Mouse (Mus musculus): ENCODE measurements around the gene Meis2.
A peak's percentile ranks its signal among the peaks of the same experiment; 100 is the strongest.

The Meis2 gene

DNA sequence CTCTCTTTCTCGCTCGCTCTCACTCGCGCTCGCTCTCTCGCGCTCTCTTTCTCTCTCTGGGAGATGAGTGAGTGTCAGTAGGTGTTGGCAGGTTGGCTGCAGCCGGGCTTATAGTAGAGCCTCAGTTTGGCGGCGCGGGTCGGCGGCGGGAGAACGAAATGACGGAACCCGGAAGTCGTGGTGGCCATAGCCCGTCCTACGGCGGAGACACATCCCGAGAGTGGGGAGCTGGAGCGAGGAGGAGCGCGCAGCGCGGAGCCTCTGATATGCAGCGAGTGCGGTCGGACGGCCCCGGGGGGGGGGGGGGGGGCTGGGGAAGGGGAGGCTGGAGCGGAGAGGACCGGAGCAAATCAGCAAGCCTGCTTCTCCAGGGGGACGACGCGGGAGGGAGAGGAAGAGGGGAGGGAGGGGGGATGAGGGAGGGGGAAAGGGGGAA lies at the start of gene Meis2:
Meis2 (minus strand) TSS at position 270 of the 436 bp plus-strand sequence.
- peak; percentile 74 for DNase-seq (ENCODE audit: low spot score)

DNA sequence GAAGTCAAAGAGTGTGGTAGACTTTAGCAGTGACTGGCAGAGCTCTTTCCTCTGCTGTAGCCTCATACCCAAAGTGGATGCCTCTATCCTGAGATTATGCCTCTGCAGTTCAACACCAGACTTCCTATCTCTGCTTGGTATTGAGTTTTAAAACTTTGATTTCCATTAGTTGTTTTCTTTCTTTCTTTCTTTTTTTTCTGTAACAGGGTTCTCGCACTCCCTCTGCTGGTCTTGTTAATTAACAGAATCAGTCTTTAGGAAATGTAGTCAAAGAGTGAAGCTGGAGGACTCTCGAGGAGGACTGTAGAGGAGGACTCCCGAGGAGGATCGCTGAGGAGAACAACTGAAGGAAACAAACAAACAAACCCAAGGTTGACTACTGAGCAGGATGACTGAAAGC lies 40.6 kb upstream of the Meis2 start:
- DNase-seq (ENCODE audit: low spot score) = no peak

DNA sequence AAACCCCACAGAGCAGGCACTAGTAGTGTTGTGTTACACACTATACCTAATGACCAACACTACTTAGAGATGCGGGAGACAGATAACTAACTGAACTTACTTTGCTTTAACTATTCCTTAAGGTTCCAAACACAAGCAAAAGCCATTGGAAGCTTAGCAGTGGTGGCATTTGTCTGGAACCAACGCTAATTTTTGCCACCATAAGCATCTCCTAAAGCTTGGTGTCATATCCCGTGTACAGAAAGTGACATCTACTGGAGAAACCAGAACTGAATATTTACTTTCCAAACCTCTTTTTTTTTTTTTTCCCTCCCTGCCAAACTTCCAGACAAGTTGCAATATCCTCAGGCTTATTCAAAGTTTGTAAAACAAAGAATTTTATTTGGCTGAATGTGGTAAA lies 39.5 kb upstream of the Meis2 start:
- DNase-seq (ENCODE audit: low spot score) = no peak

DNA sequence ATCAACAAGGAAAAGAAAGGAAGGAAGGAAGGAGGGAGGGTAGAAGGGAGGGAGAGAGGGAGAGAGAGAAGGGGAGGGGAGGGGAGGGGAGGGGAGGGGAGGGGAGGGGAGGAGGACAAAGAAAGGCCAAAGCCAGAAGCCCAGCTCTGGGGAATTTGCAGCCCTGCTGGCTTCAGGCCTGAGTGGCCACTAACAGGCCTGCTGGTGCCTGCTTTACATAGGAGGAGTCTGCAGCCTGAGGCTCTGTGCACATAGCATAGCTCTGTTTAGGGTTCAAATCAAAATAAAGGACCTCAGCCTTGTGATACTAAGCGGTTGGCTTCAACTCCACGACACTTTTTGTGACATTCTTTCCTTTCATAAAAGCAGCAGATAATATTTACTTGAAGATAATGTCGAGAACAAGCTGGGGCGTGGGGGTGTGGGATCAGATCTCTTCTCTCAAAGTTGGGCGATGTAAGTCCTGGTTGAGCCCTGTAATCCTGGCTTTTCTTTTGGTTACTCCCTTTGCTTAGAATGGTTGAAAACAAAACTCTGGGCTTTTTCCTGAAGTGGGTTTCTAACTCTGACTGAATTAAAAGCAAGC lies 37.9 kb upstream of the Meis2 start:
- DNase-seq (ENCODE audit: low spot score) = no peak

DNA sequence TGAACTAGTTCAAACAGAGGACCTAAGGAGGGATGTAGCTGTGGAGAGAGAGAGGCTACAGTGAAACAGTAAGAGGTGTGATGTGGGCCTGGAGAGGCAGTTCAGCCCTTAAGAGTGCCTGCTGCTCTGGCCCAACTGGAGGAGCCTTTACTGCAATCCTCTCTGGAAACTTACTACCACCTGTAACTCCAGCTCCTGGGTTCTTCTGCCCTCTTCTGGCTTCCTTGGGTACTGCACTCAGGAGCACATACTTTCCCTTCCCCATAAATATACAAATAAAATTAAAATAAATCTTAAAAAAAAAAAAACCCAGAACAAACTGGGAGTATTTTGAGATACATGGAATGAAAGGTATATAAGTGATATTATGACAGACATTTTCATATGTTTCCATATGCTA lies 35.6 kb upstream of the Meis2 start:
- peak; percentile 19 for DNase-seq (ENCODE audit: low spot score)

DNA sequence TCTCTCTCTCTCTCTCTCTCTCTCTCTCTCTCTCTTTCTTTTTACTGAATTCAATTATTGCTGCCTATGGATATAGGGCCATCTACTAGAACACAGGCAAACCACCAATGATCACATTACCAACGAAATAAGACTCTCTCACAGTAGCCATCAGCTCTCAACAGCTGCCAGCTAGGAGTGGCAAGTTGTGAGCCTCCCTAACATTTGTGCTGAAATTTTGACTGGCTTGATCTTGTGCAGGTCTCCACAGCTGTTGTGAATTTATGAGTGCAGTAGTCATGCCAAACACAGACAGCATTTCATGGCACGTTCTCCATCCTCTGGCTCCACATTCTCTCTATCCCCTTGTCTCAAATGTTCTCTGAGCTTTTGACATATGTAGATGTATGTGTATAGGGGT lies 15.3 kb upstream of the Meis2 start:
- DNase-seq (ENCODE audit: low spot score) = no peak

DNA sequence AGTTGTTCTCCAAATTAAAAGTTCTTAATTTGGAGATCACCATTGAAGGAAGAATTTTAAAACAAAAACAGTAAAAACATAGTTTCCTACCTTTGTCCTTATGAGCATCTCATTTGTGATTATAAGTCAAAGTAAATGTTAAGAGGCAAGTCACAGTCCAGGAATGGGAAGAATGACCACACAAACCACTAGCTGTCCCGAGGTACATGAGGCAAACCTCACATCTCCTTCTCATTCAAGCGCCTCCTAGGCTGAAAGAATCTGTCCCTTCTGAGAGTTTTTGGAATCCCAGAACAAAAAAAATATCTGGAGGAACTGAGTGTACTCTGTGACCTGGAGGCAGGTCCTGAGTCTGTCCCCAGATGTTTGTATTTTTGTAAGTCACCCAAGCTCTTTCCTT lies 13.2 kb upstream of the Meis2 start:
- DNase-seq (ENCODE audit: low spot score) = no peak

DNA sequence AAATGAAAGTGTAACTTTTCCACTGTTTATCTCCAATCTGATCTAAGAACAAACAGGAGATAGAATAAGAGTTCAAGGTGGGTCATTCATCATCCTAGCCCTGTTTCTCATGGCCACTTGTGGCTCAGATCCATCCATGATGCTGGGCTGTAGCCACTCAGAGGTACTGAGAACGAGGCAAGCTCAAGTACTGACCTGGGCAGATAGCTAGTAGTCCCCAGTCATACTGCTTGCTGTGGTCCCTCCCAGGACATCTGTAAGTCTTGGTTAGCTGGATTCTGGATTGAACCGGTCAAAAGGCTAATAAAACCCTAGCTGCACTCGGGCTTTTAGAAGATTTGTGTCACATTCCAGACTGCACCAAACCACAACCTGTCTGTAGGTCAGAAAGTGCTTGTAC lies 12.1 kb upstream of the Meis2 start:
- no peak for DNase-seq (ENCODE audit: low spot score)

DNA sequence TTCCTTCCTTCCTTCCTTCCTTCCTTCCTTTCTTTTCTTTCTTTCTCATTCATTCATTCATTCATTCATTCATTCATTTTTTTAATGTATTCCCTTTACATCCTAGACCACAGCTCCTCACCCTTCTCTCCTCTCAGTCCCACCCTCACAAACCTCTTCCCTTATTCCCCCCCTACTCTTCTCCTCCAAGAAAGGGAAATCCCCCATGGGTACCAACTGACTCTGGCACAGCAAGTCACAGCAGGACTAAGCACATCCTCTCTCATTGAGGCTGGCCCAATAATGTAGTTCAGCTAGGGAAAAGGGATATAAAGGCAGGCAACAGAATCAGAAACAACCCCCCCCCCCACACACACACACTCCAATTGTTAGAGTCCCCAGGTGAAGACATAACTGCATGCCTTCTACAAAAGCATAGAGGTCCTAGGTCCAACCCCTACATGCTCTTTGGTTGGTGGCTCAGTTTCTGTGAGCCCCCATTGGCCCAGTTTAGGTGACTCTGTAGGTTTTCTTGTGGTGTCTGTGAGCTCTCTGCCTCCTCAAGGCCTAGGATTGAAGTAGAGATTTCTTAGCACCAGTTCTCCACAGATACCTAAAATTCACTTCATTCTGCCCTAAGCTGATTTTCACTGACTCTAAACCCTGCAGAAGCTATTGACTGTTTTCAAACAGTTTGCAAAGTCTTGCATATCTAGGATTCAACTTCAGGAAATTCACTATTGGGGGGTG lies 11.3 kb upstream of the Meis2 start:
- DNase-seq (ENCODE audit: low spot score) = no peak

DNA sequence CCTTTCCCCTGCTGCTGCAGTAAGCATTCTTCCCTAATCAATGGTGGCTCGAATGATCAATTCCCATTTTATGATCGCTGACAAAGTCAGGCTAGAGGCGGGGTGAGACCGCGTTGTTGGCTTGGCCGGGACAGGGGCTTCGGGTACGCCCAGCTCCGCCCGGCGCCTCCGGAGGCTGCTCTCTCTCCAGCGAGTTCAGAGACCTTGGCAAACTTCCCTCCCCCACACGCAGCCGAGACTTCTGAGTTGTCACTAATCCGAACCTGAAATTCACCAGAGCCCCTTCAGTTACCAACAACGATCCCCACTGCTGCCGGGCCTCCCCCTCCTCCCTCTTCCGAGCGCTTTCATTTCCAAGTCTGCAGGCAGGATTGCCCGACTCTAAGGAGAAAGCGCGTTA lies 10.3 kb upstream of the Meis2 start:
- DNase-seq (ENCODE audit: low spot score) = no peak

DNA sequence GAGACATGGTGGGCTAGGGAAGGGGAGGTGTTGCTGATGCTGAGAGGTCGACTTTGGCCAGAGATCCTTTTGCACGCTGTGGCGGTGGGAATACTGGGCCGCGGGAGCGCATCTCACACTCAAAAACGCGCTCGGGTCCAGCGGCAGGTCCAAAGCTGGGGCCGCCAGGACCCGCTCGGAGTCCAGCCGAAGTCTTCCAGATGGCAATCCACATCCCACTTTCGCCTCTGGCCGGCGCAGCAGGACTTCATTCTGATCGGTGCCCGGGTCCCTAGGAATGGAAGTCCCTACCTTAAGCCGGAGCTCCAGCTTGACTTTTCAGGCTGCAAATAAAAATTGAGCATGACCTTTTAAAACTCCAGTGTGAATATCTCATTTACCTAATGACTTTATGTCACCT lies 9.8 kb upstream of the Meis2 start:
- no peak for DNase-seq (ENCODE audit: low spot score)

DNA sequence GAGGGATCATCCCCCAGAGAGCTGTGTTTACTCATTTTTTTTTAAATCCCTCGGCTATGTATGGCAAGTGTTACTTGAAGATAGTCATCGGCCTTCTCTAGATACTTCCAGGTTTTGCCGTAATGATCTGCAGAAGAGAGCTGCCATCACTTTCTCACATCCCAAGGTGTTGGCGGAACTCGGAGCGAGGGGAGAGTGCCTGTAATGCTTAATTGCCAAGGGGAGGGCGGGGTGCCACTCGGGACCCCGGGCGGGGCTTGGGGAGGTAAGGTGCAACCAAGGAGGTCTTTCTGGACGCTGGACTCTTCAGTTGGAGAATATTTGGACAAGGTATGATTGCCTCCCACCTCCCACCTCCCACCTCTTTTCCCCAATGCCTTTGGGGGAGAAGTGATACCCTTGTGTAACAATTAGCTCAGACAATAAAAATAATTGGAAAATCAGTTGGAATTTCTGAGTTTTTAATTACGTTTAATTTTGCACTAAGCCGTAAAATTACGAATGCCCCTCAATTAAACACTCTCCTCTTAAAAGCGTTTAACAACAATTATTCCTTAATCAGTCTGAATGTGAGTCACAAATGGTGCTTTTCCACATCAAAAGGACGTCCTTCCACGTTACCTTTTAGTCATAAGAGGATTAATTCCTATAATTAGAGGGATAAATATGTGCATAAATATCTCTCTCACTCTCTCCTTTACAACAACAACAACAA lies 9.2 kb upstream of the Meis2 start:
- no peak for DNase-seq (ENCODE audit: low spot score)

DNA sequence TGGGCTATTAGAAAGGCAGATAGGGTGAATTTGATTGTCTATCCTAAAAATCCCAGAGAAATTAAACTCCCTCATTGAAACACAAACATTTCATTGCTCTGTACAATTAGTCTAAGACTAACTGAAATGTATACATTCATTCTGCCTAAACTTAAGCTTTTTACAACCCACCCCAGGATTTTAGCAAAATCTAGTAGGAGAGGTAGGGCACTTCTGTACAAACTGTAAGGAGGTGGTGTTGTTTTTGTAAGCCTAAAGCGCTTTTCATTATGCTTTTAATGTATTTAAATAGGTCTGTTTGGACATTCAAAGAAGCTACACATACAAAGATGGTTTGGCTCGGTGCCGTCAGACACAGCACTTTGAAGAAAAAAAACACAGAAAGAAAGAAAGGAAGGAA lies 8.4 kb upstream of the Meis2 start:
- DNase-seq (ENCODE audit: low spot score) = no peak

DNA sequence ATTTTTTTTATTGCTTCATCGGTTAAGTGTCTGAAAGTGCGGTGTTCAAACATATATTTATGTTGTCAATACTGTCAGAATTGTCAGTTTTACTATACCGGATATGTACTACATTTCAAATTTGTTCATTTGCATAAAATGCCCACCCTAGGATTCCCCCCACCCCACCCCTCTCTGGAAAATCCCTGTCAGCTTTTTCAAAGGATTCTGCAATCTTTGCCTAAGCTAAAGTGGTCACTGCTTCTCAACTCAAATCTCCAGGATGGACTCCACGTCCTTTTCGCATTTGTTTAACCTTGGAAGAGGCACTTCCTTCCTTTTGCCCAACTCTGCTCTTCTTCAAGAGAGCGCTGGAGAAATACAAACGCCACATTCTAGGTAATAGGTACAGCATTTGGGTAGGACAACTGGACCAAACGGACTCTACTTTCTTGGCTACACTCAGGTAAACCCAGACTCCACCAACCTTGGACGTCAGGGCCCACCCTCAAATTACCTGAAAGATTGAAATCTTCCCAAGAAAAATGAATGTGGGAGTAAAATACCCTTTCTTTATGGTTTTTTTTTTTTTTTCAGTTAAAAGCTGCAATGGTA lies 7.8 kb upstream of the Meis2 start:
- DNase-seq (ENCODE audit: low spot score) = no peak

DNA sequence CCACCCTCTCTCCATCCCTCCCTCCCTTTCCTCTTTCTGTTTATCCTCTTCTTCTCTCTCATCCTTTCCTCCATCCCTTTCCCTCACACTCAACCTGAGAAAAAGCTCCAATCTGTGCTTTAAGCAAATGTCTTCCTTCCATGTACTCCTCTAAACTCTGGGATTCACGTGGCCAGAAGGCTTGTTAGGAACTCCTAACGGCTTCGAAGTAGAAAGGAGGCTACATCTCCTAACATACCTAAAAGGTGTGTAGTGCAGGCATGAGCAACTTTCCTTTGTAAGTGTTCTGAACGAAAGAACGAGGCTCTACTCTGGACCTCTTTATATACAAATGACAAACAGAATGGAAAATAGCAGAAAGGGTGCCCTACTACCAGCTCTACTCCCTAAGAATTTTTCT lies 7.1 kb upstream of the Meis2 start:
- no peak for DNase-seq (ENCODE audit: low spot score)

DNA sequence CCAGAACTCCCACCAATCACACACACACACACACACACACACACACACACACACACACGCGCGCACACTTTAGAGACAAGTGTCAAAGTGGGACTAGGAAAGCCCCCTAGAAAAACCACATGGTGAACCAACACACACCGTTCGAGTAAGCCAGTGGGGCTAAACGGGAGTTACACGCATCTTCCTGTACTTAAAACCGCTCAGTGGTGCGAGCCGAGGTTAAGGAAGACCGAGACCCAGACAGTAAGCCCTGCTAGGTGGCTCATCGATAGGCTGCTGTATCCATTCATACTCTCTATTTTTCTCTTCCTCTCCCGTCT lies 6.6 kb upstream of the Meis2 start:
- no peak for DNase-seq (ENCODE audit: low spot score)

DNA sequence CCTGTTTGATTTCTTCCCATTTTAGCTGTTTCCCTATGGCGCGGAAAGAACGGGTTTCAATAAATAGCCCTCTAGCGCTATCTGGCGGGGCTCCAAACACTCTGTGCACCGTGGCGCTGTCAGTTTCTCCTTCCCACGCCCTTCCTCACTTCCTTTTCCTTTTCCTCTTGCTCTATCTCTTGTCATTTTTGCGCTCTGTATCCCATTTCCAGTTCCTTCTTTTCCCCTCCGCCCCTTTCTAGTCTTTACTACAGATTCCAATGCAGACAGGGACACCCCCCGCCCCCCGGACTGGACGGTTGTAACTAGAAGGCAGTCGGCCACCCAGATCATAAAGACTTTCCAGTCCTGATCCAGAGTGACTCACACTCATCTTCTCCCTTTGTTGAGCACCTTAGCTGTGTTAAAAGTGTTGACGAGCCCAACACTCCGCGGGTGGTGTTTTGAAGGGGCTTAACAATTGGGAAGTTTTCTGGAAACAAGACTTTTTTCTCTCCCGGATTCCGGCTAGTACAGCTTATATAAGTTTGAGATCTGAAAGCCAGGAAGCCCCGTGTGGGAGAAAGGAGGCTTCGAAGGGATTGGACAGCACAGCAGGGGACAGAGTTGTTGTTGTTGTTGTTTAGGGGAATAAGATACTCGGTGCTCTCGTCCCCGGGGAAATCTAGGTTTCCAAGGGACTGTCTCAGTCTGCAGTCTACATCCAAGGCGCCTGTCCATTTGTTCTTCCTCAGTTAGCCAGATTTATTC lies 6.1 kb upstream of the Meis2 start:
- no peak for DNase-seq (ENCODE audit: low spot score)

DNA sequence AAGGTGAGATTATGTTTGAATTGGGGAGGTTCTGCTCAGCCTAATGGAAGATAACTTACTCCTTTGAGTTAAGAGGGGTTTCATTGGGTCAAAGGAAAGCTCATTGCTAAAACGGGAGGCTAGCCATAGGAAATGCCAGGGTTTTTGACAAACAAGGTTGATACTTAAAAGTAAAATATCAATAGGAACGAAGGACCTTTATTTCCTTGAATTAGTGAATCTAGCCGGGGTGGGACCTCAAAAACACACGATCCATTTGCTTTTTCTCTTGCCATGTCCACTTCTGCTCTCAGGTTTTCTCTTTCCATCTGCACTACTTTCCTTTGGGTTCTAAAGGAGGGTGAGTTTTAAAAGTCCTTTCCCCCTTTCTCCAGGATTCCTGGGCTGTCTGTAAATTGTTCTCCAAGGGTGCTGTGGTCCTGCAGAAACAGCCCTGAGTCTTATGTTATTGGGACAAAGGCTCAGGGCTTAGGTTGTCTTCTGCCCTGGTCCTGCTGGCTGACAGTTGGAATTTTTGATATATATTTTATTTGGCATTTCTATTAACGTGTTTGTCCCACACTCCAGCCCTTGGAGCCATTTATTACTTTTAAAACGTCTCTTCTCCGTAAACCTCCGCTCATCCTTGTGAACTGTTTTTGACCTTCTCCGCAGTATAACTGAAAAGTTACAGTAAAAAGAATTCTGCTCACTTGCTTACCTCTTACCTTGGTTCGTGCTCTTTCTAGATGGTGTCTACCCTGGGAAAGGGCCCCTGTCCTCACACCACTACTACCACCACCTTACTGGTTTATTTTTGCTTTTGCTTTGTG lies 5.2 kb upstream of the Meis2 start:
- DNase-seq (ENCODE audit: low spot score) = no peak

DNA sequence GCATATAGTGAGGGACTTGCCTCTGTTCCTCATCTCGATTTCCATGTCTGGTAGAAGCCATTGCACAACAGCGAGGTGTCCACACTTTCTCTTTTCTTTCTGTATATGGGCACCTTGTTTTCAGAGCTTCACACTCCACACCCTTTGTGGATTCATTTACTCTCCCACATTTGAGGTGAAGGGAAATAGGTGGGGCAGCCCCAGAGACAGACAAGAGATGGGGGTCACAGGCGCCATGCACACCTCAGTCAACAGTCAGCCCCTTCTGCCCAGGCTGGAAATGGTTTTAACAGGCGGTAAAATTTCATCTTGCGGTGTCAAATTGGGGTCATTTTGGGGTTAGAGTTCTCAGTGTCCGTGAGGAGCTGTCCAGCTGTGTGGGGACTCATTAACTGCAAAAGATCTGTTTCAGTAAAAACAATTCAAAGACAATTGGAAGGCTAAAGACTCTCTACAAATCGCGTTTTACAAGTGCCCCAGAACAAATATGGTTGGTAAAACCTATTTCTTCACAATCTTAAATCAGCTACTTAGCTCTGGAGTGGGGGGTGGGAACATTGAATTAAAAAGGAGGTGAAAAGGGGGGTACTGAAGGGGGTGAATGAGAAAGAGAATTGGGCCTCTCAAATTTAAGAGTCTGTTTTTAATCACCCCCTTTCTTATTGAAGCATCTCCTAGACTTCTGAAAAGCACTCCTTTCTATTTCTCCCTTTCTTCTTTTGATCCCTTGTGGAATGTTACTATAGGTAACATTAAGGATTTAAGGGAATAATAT lies 4.0 kb upstream of the Meis2 start:
- no peak for DNase-seq (ENCODE audit: low spot score)

DNA sequence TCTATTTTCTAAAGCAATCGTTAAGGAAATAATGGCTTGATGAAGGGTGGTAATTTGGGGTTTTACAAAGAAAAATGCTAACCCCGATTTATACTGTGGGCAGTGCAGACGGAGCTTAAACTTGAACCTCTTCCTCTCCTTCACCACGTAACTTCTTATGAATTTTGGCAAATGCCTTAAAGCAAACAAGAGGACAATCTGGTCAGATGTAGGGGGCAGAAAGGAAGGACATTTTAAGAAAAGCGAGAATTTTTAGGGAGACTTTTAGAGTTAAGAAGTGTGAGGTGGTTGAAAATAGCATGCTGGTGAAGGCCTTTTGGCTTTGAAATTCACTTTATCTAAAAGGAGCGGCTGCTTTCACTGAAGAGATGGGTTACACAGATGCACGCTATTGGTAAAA lies 3.3 kb upstream of the Meis2 start:
- no peak for DNase-seq (ENCODE audit: low spot score)

DNA sequence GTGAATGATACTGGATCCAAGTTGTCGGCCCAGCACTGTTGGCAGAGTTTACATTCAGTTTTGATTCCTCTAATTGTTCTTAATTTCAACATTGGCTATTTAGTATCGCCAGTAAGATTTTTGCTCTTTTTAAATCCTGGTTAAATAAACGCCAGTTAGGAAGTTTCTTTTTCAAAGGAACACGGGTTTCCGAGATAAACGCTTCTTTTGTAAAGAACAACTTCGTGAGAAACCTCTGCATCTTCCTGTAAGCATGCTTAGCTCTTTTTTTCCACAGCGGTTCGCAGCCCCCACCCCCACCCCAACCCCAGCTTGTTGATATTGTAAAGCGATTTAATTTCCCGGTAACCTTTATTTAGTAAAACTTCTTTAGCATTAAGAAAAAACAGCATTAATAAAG lies 2.8 kb upstream of the Meis2 start:
- DNase-seq (ENCODE audit: low spot score) = no peak

Measured in ovary, postnatal 10 days (tissue).